Mouse (Mus musculus) neutrophil, adult 59 days (primary cell): ENCODE results near the gene Kif5c. TPM values are rescaled to one million over a fixed set of nuclear protein-coding genes. Genes with fewer than 3 reads are reported as not detected.

Experiments used
- total RNA-seq, 2 experiments: library from RNA; stranded (reverse); gene quantifications; 1 replicate in 1 of 2; 2 replicates in 1 of 2; pipeline ENCODE4 v1.2.4; 2023

Gene Kif5c
- under 1 TPM in 1 of 2 experiments, not detected in 1; 0.80 TPM for total RNA-seq

GRCm38 (mm10) chr2:49618829-49619718, at the start of gene Kif5c:
TSS of gene Kif5c (plus strand) at chr2:49619298.

GRCm38 (mm10) chr2:49787376-49788050, 168.4 kb downstream of the Kif5c start, which contains the start of gene Lypd6b:
TSS of gene Lypd6b (plus strand) at chr2:49787688.

Other genes starting within 250 kb of the Kif5c start
- gene Epc2, start 167.8 kb upstream of the Kif5c start, total RNA-seq = 10 to 100 TPM; 32.1 to 32.6 TPM
- 1 to 10 TPM; 6.7 to 8.1 TPM for gene Lypd6b, start 168.4 kb downstream of the Kif5c start, total RNA-seq